Mouse (Mus musculus) CD4-positive helper T cell, adult 2 months (primary cell): ENCODE results near the gene Arl11.

Source experiments
- DNase-seq: peaks from one replicate; pipeline ENCODE4 v3.0.0-alpha.2; 2012; ENCODE audit warnings: low read depth, missing footprints, low spot score

Gene Arl11

DNA sequence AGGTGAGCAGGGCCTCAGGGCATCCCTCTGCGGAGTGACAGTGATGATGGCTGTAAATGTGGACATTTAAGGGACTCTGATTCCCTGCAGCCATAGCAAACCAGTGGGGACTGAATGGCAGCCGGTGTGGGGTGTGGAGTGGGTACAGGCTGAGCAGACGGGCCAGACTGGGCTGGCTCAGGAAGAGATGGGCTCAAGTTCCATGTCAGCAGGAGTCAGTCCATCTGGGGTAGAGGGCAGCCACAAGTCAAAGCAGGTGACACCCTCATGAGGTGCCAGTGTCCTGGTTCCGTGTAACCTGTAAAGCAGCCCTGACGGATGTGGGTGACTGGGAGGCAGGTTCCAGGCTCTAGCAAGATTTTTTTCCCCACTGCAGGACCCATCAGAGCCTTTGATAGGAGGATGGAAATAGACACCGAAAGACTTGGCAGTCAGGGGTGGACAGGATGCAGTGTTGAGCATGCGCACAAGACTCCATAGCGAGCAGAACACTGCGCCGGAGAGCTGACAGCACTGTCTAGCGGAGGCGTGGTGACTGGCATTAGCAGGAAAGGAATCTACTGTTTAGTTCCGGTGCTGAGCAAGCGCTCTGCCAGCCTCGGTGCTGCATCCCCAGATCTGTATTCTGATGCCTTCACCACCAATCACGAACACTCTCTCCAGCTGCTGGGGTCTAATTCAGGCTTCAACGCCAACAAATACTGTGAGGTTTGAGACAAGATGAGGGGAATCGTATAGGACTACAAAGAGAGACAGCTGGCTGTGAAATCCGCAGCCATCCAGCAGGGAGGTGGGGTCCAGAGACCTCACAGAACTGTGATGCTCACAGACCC, 18.3 kb downstream of the Arl11 start:
- peak; percentile 89 for DNase-seq

- DNase-seq: no peak
These were observed 21.0 kb downstream of the Arl11 start for GRCm38 (mm10) chr14:61330591-61330990.

GRCm38 (mm10) chr14:61330996-61331561, 21.5 kb downstream of the Arl11 start:
- DNase-seq: peak; percentile 71

DNA sequence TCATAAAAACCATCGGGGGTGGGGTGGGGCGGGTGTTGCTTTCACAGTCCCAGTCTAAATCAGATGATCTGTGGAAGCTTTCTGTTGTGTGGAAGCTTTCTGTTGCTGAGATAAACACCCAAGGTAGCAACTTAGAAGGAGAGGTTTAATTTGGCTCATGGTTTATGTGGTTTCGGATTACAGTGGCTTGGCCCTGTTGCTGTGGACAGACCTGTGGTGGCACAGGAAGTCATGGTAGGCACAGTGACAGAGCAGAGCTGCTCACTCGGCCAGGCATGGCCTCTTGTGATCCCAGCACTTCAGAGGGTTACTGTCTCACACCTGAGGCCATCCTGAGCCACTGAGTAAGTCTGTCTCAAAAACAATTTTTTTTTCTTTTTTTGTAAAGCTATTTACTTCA, 29.8 kb downstream of the Arl11 start:
- no peak for DNase-seq

DNA sequence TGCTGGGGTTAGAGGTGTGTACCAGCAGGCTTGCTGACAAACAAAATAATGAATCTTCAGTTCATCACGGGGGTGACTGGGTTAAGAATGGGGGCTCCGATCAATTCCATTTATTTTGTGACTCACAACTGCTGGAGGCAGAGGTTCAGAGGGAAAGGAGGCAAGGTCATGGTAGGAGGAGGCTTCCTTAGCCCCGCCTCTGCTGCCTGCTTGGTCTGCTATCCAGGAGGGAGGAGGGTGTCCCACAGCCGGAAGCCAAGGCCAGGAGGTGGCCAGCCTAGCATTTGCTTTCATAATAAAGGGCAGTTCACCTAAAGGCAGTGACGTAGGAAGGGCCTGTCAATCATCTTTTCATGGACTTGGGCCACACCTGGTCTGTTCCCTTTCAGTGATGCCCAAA, 35.0 kb downstream of the Arl11 start:
- no peak for DNase-seq

DNA sequence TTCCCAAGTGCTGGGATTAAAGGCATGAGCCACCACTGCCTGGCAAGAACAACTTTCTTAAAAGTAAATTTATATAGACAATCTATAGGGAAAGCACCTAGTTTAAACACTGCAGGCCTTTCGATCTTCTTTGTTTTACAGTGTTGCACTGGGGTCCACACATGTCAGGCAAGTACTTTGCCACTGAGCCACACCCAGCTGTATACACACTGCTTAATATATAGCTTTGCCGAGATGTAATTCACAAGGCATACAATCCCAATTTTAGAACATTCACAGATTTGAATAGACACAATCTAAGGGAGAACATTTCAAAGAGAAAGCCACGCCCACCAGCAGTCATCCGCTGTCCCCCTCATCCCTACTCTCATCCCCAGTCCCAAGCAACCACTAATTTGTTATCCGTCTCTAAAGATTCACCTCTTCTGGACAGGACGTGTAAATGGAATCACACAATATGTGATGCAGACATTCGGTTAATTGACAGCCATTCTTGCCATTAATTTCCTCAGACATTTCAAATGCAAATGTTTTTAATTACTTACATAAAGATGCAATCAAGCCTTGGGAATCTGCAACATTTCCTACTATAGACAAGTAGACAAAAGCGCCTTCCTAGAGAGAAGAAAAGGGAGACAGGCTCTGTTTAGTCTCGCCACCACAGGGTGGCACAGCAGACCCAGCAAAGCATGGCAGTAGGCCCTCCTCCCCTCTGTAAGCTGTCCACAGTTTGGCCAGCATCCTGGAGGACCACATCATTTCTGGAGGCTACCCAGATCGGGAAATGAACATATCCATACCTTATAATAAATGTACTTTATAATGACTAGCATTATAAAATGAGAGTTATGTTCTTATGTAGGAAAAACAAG, 37.5 kb downstream of the Arl11 start:
- no peak for DNase-seq

DNA sequence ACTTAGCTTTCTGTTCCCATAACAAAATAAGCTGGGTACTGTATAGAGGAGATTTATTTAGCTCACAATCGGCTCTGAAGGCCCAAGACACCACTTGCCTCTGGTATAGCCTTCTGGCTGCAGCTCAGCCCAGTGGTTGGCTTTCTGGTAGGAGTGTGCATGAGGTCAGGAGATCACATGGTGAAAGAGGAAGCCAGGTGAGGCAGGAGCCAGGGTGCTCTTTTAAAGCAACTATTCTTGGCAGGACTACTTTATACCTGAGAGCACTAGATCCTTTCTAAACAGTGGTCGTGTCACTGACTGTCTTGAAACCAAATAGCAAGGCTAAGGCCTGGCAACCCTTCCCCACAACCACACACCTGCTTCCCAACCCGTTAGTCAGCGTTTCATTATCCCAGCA, 40.3 kb downstream of the Arl11 start:
- DNase-seq: no peak

DNA sequence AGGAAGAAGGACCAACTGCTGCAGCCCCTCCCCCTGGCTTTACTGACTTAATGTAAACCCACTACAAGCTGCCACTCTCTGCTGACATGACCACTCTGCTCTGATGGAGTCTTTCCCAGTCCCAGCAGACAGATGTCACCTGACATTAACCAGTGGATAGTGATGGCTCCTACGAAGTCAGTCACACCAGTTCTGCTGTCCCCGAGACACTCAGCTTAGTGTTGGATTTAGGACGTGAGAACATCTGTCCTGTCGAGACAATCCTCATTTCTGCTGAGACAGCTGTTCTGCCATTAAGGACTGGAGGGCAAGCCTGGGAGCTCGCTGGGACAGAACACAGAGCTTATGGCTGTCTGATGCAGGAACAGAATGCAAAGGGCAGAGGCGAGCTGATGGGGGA, 41.3 kb downstream of the Arl11 start:
- no peak for DNase-seq

DNA sequence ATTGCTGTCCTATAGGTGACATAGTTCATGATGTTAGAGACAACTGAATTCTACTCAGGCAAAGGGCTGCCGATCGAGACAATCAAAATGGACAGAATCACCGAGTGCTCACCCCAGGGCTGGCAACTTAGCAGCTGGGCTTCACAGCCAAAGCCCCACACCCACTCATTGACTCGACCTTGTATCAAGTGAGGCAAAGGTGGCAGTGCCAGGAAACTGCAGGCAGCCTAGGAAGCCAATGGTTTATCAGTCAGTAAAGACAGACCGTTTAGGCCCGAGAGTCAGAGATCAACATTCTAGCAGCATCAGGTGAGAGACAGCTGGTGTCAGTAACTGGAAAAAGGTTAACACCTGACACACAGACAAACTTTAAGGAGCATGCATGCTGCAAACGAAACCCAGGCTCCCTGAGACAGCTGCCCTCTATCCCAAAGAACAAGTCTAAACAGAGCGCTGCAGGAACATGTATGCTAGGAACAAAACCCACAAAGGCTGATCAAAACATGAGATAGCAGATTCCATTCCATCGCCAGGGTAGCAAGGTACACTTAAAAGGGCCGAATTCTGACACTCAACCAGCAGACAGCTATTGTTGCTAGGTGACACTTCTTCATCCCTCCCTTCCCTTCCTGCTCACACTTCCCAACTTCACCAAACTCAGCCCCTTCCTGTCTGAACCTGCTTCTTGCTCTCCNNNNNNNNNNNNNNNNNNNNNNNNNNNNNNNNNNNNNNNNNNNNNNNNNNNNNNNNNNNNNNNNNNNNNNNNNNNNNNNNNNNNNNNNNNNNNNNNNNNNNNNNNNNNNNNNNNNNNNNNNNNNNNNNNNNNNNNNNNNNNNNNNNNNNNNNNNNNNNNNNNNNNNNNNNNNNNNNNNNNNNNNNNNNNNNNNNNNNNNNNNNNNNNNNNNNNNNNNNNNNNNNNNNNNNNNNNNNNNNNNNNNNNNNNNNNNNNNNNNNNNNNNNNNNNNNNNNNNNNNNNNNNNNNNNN, 45.0 kb downstream of the Arl11 start:
- DNase-seq: no peak

- peak; percentile 91 for DNase-seq
These were observed 50.8 kb downstream of the Arl11 start, which contains the start of gene Ebpl for GRCm38 (mm10) chr14:61360131-61360980. Ebpl (minus strand) TSS chr14:61360439.

GRCm38 (mm10) chr14:61360981-61361511, 51.5 kb downstream of the Arl11 start:
- DNase-seq: no peak
